Mouse (Mus musculus): ENCODE measurements around the gene Sgcg.

The Sgcg gene

GRCm38 (mm10) chr14:61232016-61232568 is 26.2 kb downstream of the Sgcg start:
- no peak for DNase-seq (ENCODE audit: low spot score in 2 of 2)

GRCm38 (mm10) chr14:61230179-61230578 is 28.1 kb downstream of the Sgcg start:
- DNase-seq (ENCODE audit: low spot score in 2 of 2) = no peak

- DNase-seq (ENCODE audit: low spot score in 2 of 2) = no peak
These were observed 28.5 kb downstream of the Sgcg start for GRCm38 (mm10) chr14:61229763-61230162.

- no peak for DNase-seq (ENCODE audit: low spot score in 2 of 2)
These were observed 32.1 kb downstream of the Sgcg start for GRCm38 (mm10) chr14:61226151-61226550.

GRCm38 (mm10) chr14:61224387-61225077 is 33.8 kb downstream of the Sgcg start:
- no peak for DNase-seq (ENCODE audit: low spot score in 2 of 2)

GRCm38 (mm10) chr14:61223740-61224139 is 34.5 kb downstream of the Sgcg start:
- no peak for DNase-seq (ENCODE audit: low spot score in 2 of 2)

- no peak for DNase-seq (ENCODE audit: low spot score in 2 of 2)
These were observed 35.8 kb downstream of the Sgcg start for GRCm38 (mm10) chr14:61222506-61222905.

- DNase-seq (ENCODE audit: low spot score in 2 of 2) = no peak
These were observed 37.1 kb downstream of the Sgcg start for GRCm38 (mm10) chr14:61221166-61221565.

- DNase-seq (ENCODE audit: low spot score in 2 of 2) = no peak
These were observed 46.5 kb downstream of the Sgcg start for GRCm38 (mm10) chr14:61211754-61212153.

GRCm38 (mm10) chr14:61210111-61210510 is 48.2 kb downstream of the Sgcg start:
- DNase-seq (ENCODE audit: low spot score in 2 of 2) = no peak

GRCm38 (mm10) chr14:61194416-61194815 is 63.9 kb downstream of the Sgcg start:
- DNase-seq (ENCODE audit: low spot score in 2 of 2) = no peak

GRCm38 (mm10) chr14:61192326-61192725 is 66.0 kb downstream of the Sgcg start:
- no peak for DNase-seq (ENCODE audit: low spot score in 2 of 2)

- no peak for DNase-seq (ENCODE audit: low spot score in 2 of 2)
These were observed 66.4 kb downstream of the Sgcg start for GRCm38 (mm10) chr14:61191904-61192303.

GRCm38 (mm10) chr14:61173229-61173628 is 85.1 kb downstream of the Sgcg start:
- DNase-seq (ENCODE audit: low spot score in 2 of 2) = peak in 1 of 2 experiments; percentile 62

GRCm38 (mm10) chr14:61172548-61173158 is 85.6 kb downstream of the Sgcg start:
- DNase-seq (ENCODE audit: low spot score in 2 of 2) = peak; percentile 97

GRCm38 (mm10) chr14:61171261-61171970 is 86.9 kb downstream of the Sgcg start:
- DNase-seq (ENCODE audit: low spot score in 2 of 2) = no peak
